Mouse (Mus musculus): ENCODE results near the gene Btbd35f12.
"Not testable (repeated sequence)": the region's sequence is repeated elsewhere in the genome, so short reads cannot be mapped to it uniquely, and the experiment has no call there.

Gene Btbd35f12

DNA sequence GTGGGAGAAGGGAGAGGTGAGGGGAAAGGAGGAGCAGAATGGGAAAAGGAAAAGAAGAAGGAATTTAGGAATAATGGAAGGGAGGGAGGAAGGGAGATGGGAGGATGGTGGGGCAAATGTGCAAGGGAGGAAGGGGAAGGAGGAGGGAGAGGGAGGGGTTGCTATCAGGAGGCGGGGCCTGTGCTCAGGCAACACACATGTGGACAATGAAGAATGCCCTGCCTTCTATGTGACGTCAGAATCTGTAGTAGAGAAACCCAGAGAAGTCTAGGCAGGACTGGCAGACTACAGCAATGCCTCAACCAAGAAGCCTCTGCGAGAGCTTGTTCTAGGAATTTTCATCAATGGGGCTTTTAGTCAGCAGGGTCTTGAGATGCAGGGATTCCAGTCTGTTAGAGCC, at the start of gene Btbd35f12:
Gene Btbd35f12, plus strand, starts transcription at position 301 of the 400 bp plus-strand sequence.
- DNase-seq: not testable (repeated sequence)

DNA sequence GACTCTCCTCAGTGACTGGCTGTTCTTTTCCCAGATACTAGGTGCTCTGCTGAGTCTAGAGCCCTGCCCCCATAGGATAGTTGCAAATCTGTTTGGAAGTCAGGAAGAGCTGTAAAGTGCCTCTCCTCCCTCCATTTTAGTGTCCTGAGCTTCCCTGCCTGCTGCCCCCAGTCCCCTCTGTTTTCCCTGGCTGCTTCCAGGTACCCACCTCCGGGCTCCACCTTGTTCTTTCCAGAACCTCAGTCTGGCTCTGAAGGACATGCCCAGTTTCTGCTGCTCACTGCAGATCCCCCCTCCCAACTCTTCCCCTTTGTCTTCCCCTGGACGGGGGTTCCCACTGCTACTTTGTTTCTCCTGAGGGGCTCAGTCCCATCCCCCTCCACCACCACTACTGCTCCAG, 40.1 kb downstream of the Btbd35f12 start:
- not testable (repeated sequence) for DNase-seq
